Mouse (Mus musculus): ENCODE results near the gene Defb28. TPM values are rescaled to one million over a fixed set of nuclear protein-coding genes. Genes with fewer than 3 reads are reported as not detected.

The Defb28 gene
- polyA plus RNA-seq, 1 experiment from 2014 or later = not detected

GRCm38 (mm10) chr2:152498020-152498419, 20.0 kb upstream of the Defb28 start:
- no peak overlapping the region for H3K4me2 ChIP-seq (ENCODE audit: low read depth, low read length)
- H3K9ac ChIP-seq (replicated peaks; ENCODE audit: low read depth, low read length) = no peak overlapping the region
- no peaks in the 10 kb centered on the region for H3K9me3 ChIP-seq (ENCODE audit: control insufficient read depth, low read length)
- no peaks in the 10 kb centered on the region for H3K36me3 ChIP-seq (ENCODE audit: control insufficient read depth, insufficient read depth, low read length)
- H3K27me3 ChIP-seq (ENCODE audit: control insufficient read depth, insufficient read depth, low read length) = no peaks in the 10 kb centered on the region
- no peak overlapping the region for H3K4me3 ChIP-seq (ENCODE audit: low read depth, low read length)
- H3K27ac ChIP-seq (ENCODE audit: low read depth, low read length) = no peak overlapping the region
- 79% methylated on average over 6 of the region's 6 CpGs for WGBS
- no peak for ATAC-seq (ENCODE audit: low read depth)
- H3K4me1 ChIP-seq (ENCODE audit: control insufficient read depth, insufficient read depth, low read length) = no peaks in the 10 kb centered on the region

GRCm38 (mm10) chr2:152500204-152500862, 17.7 kb upstream of the Defb28 start:
- H3K9ac ChIP-seq (replicated peaks; ENCODE audit: low read depth, low read length) = no peak overlapping the region
- H3K27ac ChIP-seq (ENCODE audit: low read depth, low read length) = no peak overlapping the region
- H3K4me2 ChIP-seq (ENCODE audit: low read depth, low read length) = no peak overlapping the region
- no peak for ATAC-seq (ENCODE audit: low read depth)
- no peaks in the 10 kb centered on the region for H3K4me1 ChIP-seq (ENCODE audit: control insufficient read depth, insufficient read depth, low read length)
- no peaks in the 10 kb centered on the region for H3K36me3 ChIP-seq (ENCODE audit: control insufficient read depth, insufficient read depth, low read length)
- H3K4me3 ChIP-seq (ENCODE audit: low read depth, low read length) = no peak overlapping the region
- WGBS = 78% methylated on average over 7 of the region's 7 CpGs
- H3K27me3 ChIP-seq (ENCODE audit: control insufficient read depth, insufficient read depth, low read length) = no peaks in the 10 kb centered on the region
- no peaks in the 10 kb centered on the region for H3K9me3 ChIP-seq (ENCODE audit: control insufficient read depth, low read length)

DNA sequence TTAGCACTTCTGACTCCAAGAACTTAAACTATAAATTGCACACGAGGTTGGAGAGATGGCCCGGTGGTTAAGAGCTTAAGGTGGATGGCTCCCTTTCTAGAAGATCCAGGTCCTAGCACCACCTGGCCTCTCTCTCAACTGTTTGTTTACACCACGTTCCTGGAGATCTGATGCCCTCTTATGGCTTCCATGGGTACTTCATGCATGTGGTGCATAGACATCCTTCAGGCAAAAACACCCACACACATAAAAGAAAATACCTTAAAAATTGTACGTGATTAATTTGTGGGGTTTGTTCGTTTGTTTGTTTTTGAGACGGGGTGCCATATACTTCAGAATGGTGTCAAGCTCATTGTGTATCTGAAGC, 17.2 kb upstream of the Defb28 start:
- no peak for ATAC-seq (ENCODE audit: low read depth)
- 84% methylated on average over 6 of the region's 6 CpGs for WGBS
- H3K4me3 ChIP-seq (ENCODE audit: low read depth, low read length) = no peak overlapping the region
- H3K9me3 ChIP-seq (ENCODE audit: control insufficient read depth, low read length) = no peaks in the 10 kb centered on the region
- no peak overlapping the region for H3K9ac ChIP-seq (replicated peaks; ENCODE audit: low read depth, low read length)
- no peak overlapping the region for H3K4me2 ChIP-seq (ENCODE audit: low read depth, low read length)
- no peaks in the 10 kb centered on the region for H3K36me3 ChIP-seq (ENCODE audit: control insufficient read depth, insufficient read depth, low read length)
- no peaks in the 10 kb centered on the region for H3K27me3 ChIP-seq (ENCODE audit: control insufficient read depth, insufficient read depth, low read length)
- H3K27ac ChIP-seq (ENCODE audit: low read depth, low read length) = no peak overlapping the region
- no peaks in the 10 kb centered on the region for H3K4me1 ChIP-seq (ENCODE audit: control insufficient read depth, insufficient read depth, low read length)

- Histone ChIP-seq H3K9ac (replicated peaks; ENCODE audit: low read depth, low read length) (no peak overlapping the region), H3K4me2 (ENCODE audit: low read depth, low read length) (no peak overlapping the region), H3K27ac (ENCODE audit: low read depth, low read length) (no peak overlapping the region), H3K9me3 (ENCODE audit: control insufficient read depth, low read length) (no peaks in the 10 kb centered on the region), H3K4me3 (ENCODE audit: low read depth, low read length) (no peak overlapping the region), H3K4me1 (ENCODE audit: control insufficient read depth, insufficient read depth, low read length) (no peaks in the 10 kb centered on the region), H3K36me3 (ENCODE audit: control insufficient read depth, insufficient read depth, low read length) (no peaks in the 10 kb centered on the region), H3K27me3 (ENCODE audit: control insufficient read depth, insufficient read depth, low read length) (no peaks in the 10 kb centered on the region)
- 79% methylated on average over 2 of the region's 2 CpGs for WGBS
- no peak for ATAC-seq (ENCODE audit: low read depth)
Measured at GRCm38 (mm10) chr2:152503950-152504349, 14.1 kb upstream of the Defb28 start.

- Histone ChIP-seq H3K9ac (replicated peaks; ENCODE audit: low read depth, low read length) (no peak within 1 kb of the TSS), H3K27ac (ENCODE audit: low read depth, low read length) (no peak within 1 kb of the TSS), H3K36me3 (ENCODE audit: control insufficient read depth, insufficient read depth, low read length) (no peaks in the 10 kb centered on the region), H3K4me3 (ENCODE audit: low read depth, low read length) (no peak within 1 kb of the TSS), H3K27me3 (ENCODE audit: control insufficient read depth, insufficient read depth, low read length) (no peaks in the 10 kb centered on the region), H3K4me1 (ENCODE audit: control insufficient read depth, insufficient read depth, low read length) (no peaks in the 10 kb centered on the region), H3K9me3 (ENCODE audit: control insufficient read depth, low read length) (no peaks in the 10 kb centered on the region), H3K4me2 (ENCODE audit: low read depth, low read length) (no peak within 1 kb of the TSS)
- 61% methylated on average over 1 of the region's 1 CpGs for WGBS
- ATAC-seq (ENCODE audit: low read depth) = no peak
Measured at GRCm38 (mm10) chr2:152511592-152511991, 6.5 kb upstream of the Defb28 start, which contains the start of gene Defb26. Gene Defb26, minus strand, starts transcription at chr2:152511692.

GRCm38 (mm10) chr2:152516084-152516483, 2.0 kb upstream of the Defb28 start:
- WGBS = 74% methylated on average over 4 of the region's 4 CpGs
- no peaks in the 10 kb centered on the region for H3K27me3 ChIP-seq (ENCODE audit: control insufficient read depth, insufficient read depth, low read length)
- no peak overlapping the region for H3K4me3 ChIP-seq (ENCODE audit: low read depth, low read length)
- no peak overlapping the region for H3K9ac ChIP-seq (replicated peaks; ENCODE audit: low read depth, low read length)
- H3K27ac ChIP-seq (ENCODE audit: low read depth, low read length) = no peak overlapping the region
- no peaks in the 10 kb centered on the region for H3K36me3 ChIP-seq (ENCODE audit: control insufficient read depth, insufficient read depth, low read length)
- no peaks in the 10 kb centered on the region for H3K4me1 ChIP-seq (ENCODE audit: control insufficient read depth, insufficient read depth, low read length)
- no peaks in the 10 kb centered on the region for H3K9me3 ChIP-seq (ENCODE audit: control insufficient read depth, low read length)
- H3K4me2 ChIP-seq (ENCODE audit: low read depth, low read length) = no peak overlapping the region
- ATAC-seq (ENCODE audit: low read depth) = no peak

DNA sequence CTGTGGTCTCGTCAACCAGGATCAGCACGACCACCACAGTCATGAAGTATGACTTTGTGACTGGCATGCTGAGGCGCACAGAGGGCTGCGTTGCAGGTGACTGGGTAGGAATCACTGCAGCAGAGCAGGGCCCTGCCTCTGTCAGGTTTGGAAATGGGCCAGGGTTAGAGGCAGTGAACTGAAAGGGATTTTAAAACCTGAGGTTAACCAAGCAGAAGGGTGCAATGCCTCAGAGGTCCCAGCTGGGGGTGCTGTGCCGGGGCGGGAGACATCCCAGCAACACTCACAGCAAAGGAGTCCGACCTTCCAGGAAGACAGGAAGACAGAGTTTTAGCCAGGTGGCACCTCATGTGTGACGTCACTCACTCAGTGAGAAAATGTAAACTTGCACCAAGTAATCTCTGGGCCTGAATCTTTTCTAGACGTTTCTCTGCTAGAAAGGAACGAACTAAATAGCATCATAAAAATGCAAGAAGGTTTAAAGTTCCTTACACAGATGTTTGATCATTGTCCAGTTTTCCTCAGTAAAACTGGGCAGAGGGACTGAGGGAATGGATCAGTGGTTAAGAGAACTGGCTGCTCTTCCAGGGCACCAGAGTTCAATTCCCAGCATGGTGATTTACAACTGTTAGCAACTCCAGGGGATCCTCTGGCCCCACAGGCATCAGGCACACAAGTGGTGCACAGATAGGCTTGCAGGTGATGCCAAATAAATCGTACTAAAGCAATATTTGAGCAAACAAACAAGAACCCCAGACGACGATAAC, 22.1 kb downstream of the Defb28 start, which contains the start of gene Defb29:
Defb29 (minus strand) TSS at position 155 of the 767 bp plus-strand sequence.
- H3K27me3 ChIP-seq (ENCODE audit: control insufficient read depth, insufficient read depth, low read length) = no peaks in the 10 kb centered on the region
- H3K4me2 ChIP-seq (ENCODE audit: low read depth, low read length) = no peak within 1 kb of the TSS
- H3K9me3 ChIP-seq (ENCODE audit: control insufficient read depth, low read length) = no peaks in the 10 kb centered on the region
- no peak within 1 kb of the TSS for H3K9ac ChIP-seq (replicated peaks; ENCODE audit: low read depth, low read length)
- H3K36me3 ChIP-seq (ENCODE audit: control insufficient read depth, insufficient read depth, low read length) = no peaks in the 10 kb centered on the region
- no peaks in the 10 kb centered on the region for H3K4me1 ChIP-seq (ENCODE audit: control insufficient read depth, insufficient read depth, low read length)
- 52% methylated on average over 13 of the region's 13 CpGs for WGBS
- no peak within 1 kb of the TSS for H3K4me3 ChIP-seq (ENCODE audit: low read depth, low read length)
- no peak within 1 kb of the TSS for H3K27ac ChIP-seq (ENCODE audit: low read depth, low read length)
- ATAC-seq (ENCODE audit: low read depth) = no peak

GRCm38 (mm10) chr2:152541979-152542378, 23.9 kb downstream of the Defb28 start:
- Histone ChIP-seq H3K9me3 (ENCODE audit: control insufficient read depth, low read length) (no peaks in the 10 kb centered on the region), H3K4me1 (ENCODE audit: control insufficient read depth, insufficient read depth, low read length) (no peaks in the 10 kb centered on the region), H3K36me3 (ENCODE audit: control insufficient read depth, insufficient read depth, low read length) (no peaks in the 10 kb centered on the region), H3K4me3 (ENCODE audit: low read depth, low read length) (no peak overlapping the region), H3K27me3 (ENCODE audit: control insufficient read depth, insufficient read depth, low read length) (no peaks in the 10 kb centered on the region), H3K4me2 (ENCODE audit: low read depth, low read length) (no peak overlapping the region), H3K9ac (replicated peaks; ENCODE audit: low read depth, low read length) (no peak overlapping the region), H3K27ac (ENCODE audit: low read depth, low read length) (no peak overlapping the region)
- ATAC-seq (ENCODE audit: low read depth) = no peak
- 85% methylated on average over 9 of the region's 9 CpGs for WGBS

GRCm38 (mm10) chr2:152542897-152543296, 24.8 kb downstream of the Defb28 start:
- Histone ChIP-seq H3K9ac (replicated peaks; ENCODE audit: low read depth, low read length) (no peak overlapping the region), H3K27ac (ENCODE audit: low read depth, low read length) (no peak overlapping the region), H3K36me3 (ENCODE audit: control insufficient read depth, insufficient read depth, low read length) (no peaks in the 10 kb centered on the region), H3K4me1 (ENCODE audit: control insufficient read depth, insufficient read depth, low read length) (no peaks in the 10 kb centered on the region), H3K4me2 (ENCODE audit: low read depth, low read length) (no peak overlapping the region), H3K27me3 (ENCODE audit: control insufficient read depth, insufficient read depth, low read length) (no peaks in the 10 kb centered on the region), H3K9me3 (ENCODE audit: control insufficient read depth, low read length) (no peaks in the 10 kb centered on the region), H3K4me3 (ENCODE audit: low read depth, low read length) (no peak overlapping the region)
- ATAC-seq (ENCODE audit: low read depth) = no peak
- 77% methylated on average over 2 of the region's 2 CpGs for WGBS
